Mouse (Mus musculus) ES-CJ7 (cell line): ENCODE results near the gene Pdss1.
"Not testable (repeated sequence)": the region's sequence is repeated elsewhere in the genome, so short reads cannot be mapped to it uniquely, and the experiment has no call there.

Experiments
- DNase-seq: peaks from one replicate; pipeline ENCODE4 v3.0.0; 2011; ENCODE audit warnings: low read depth, low spot score

Pdss1 gene

GRCm38 (mm10) chr2:22895282-22896273 lies at the start of gene Pdss1:
Gene Pdss1 (plus strand): TSS chr2:22895522.
- DNase-seq, result peak; percentile 95

- no peak for DNase-seq
Observed at GRCm38 (mm10) chr2:22851900-22852299, 43.4 kb upstream of the Pdss1 start.

- no peak for DNase-seq
Observed at GRCm38 (mm10) chr2:22857501-22857900, 37.8 kb upstream of the Pdss1 start.

- DNase-seq, result no peak
Observed at GRCm38 (mm10) chr2:22862194-22862593, 33.1 kb upstream of the Pdss1 start.

GRCm38 (mm10) chr2:22864394-22865037 lies 30.8 kb upstream of the Pdss1 start:
- peak; percentile 59 for DNase-seq

- no peak for DNase-seq
Observed at GRCm38 (mm10) chr2:22865818-22866217, 29.5 kb upstream of the Pdss1 start.

GRCm38 (mm10) chr2:22866894-22867424 lies 28.4 kb upstream of the Pdss1 start:
- DNase-seq, result no peak

GRCm38 (mm10) chr2:22873159-22873558 lies 22.2 kb upstream of the Pdss1 start:
- no peak for DNase-seq

GRCm38 (mm10) chr2:22874628-22875027 lies 20.7 kb upstream of the Pdss1 start:
- no peak for DNase-seq

GRCm38 (mm10) chr2:22876614-22877013 lies 18.7 kb upstream of the Pdss1 start:
- DNase-seq, result no peak

GRCm38 (mm10) chr2:22878781-22879180 lies 16.5 kb upstream of the Pdss1 start:
- DNase-seq, result no peak

- DNase-seq, result not testable (repeated sequence)
Observed at GRCm38 (mm10) chr2:22880726-22881125, 14.6 kb upstream of the Pdss1 start.

- DNase-seq, result no peak
Observed at GRCm38 (mm10) chr2:22894932-22895281, 415 bp upstream of the Pdss1 start.

GRCm38 (mm10) chr2:22903947-22904346 lies 8.6 kb downstream of the Pdss1 start:
- DNase-seq, result no peak

GRCm38 (mm10) chr2:22914421-22914820 lies 19.1 kb downstream of the Pdss1 start:
- DNase-seq, result no peak

- DNase-seq, result no peak
Observed at GRCm38 (mm10) chr2:22918651-22919050, 23.3 kb downstream of the Pdss1 start.

GRCm38 (mm10) chr2:22925911-22926310 lies 30.6 kb downstream of the Pdss1 start:
- not testable (repeated sequence) for DNase-seq

- no peak for DNase-seq
Observed at GRCm38 (mm10) chr2:22928259-22928658, 32.9 kb downstream of the Pdss1 start.

GRCm38 (mm10) chr2:22933556-22933955 lies 38.2 kb downstream of the Pdss1 start:
- DNase-seq, result no peak

- DNase-seq, result no peak
Observed at GRCm38 (mm10) chr2:22949956-22950355, 54.6 kb downstream of the Pdss1 start.

GRCm38 (mm10) chr2:22954278-22954677 lies 59.0 kb downstream of the Pdss1 start:
- DNase-seq, result no peak

- no peak for DNase-seq
Observed at GRCm38 (mm10) chr2:22955914-22956313, 60.6 kb downstream of the Pdss1 start.
